Mouse (Mus musculus) Patski (cell line): Measurements from ENCODE around the gene Fgd2. TPM values are rescaled to one million over a fixed set of nuclear protein-coding genes. Genes with fewer than 3 reads are reported as not detected.

Experiments used
- ATAC-seq: fragments of 100-300 bp; one replicate; pipeline ENCODE4 v1.8.0; 2021
- CTCF ChIA-PET: fragments of 350-600 bp; sonication (Branson Sonifier 250); formaldehyde crosslinking; loops from one replicate; lab custom pipeline; 2022; ENCODE audit warnings: inconsistent platforms; lab: Charles Lee
- POLR2A ChIA-PET: fragments of 350-600 bp; sonication (Branson Sonifier 250); formaldehyde crosslinking; loops from one replicate; lab custom pipeline; 2022; ENCODE audit warnings: antibody characterized with exemption, inconsistent platforms; lab: Charles Lee
- DNase-seq: peaks from one replicate; pipeline ENCODE4 v3.0.0-alpha.2; 2011; ENCODE audit warnings: low read depth, low spot score
- H3K27me3 ChIP-seq: fragments of 371-371 bp; one replicate; pipeline ENCODE4 v1.5.1; 2021
- CTCF ChIP-seq: fragments of 100-300 bp; IDR thresholded peaks from one replicate; pipeline ENCODE4 v1.5.1; 2021
- in situ Hi-C: fragments of 300-500 bp; cut with MboI; formaldehyde crosslinking; loops from 3 replicates; pipeline ENCODE4 v1.11.1; 2018; ENCODE audit warnings: low pct_unique_long_range_greater_than_20kb, mixed read lengths
- polyA plus RNA-seq: library from polyadenylated mRNA; unstranded; gene quantifications from one replicate; pipeline ENCODE4 v1.2.3, GENCODE M21; 2021

The Fgd2 gene
- polyA plus RNA-seq, 1 experiment from 2014 or later, result 0.46 TPM

DNA sequence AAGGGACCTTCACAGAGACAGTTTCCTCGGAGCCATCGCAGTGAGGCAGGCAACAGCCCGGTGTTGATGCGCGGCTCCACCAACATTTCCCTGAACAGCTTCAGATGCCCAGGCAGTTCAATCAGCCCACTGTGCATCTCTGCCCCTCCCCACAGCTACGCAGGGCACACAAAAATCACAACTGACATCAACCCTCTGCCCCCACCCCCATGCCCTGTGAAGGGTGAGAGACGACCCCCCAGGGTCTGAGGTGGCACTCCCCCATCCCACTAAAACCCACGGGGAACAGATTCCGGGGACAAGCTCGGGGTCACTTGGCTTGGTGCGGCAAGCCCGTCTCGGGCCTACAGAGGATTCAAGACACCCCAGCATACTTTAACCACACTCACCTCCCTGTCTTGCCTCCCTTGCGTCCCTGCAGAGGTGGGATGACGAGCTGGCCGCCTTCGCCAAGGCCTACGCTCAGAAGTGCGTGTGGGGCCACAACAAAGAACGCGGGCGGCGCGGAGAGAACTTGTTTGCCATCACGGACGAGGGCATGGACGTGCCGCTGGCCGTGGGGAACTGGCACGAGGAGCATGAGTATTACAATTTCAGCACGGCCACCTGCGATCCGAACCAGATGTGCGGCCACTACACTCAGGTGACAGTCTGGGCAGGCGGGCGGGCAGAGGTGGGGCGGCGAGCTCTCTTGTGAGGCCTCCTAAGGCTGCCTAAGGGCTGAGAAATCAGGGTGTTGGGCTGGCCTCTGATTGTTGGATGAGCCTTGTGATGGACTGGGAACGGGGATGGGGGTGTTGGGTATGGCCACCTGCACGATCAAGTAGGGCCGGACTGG, 38.7 kb upstream of the Fgd2 start:
- in situ Hi-C loops, result no loop called here
- no peak for DNase-seq
- ATAC-seq, result no peak
- ChIA-PET POLR2A (interaction anchor here (0.8 kb wide), 1 partner anchor 25 kb away, joined by 3 read pairs; no protein-coding TSS in a partner anchor), CTCF (interaction anchor here (0.8 to 1.4 kb wide), 2 partner anchors 8 to 15 kb away, joined by 3 read pairs; no protein-coding TSS in a partner anchor)
- no peaks in the 10 kb centered on the region for H3K27me3 ChIP-seq
- no peak for TF ChIP-seq CTCF

DNA sequence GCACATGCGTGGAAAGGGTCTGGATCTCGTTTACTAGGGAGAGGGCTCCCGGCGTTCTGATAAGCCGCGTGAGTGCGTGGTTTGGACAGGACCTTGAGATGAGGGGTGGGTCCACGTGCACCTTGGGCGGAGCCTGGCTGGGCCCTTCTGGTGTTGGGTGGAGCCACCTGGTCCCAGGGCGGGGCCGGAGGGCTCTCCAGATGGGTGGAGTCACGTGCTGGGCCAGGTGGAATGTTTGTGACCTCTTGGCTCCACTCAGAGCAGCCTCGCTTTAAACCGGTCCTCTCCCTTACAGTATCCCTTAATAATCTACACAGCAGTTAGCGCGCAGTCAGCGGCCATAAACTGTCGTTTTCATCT, 38.1 kb upstream of the Fgd2 start:
- DNase-seq (no peak), ATAC-seq (no peak)
- CTCF ChIA-PET, result no interaction called here
- POLR2A ChIA-PET, result no interaction called here
- H3K27me3 ChIP-seq, result no peaks in the 10 kb centered on the region
- in situ Hi-C loops, result no loop called here
- TF ChIP-seq CTCF, result no peak

DNA sequence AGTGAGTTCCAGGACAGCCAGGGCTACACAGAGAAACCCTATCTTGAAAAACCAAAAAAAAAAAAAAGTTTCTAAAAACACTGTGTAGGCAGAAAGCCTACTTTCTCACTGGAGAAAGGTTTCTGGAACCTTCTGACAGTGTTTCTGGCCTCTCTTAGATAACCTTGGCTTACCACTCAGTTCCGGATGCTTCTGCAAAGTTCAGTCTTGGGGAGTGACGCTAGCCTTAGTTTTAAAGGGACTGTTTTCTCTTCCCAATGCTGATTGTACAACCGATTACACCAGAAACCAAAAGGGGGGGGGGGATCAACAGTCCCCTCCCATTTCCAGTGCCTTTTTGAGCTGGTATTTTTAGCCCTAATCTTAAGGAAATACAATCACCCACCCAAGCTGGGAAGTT, 37.1 kb upstream of the Fgd2 start:
- no peak for TF ChIP-seq CTCF
- ATAC-seq (no peak), DNase-seq (no peak)
- in situ Hi-C loops, result no loop called here
- POLR2A ChIA-PET, result no interaction called here
- CTCF ChIA-PET, result no interaction called here
- no peaks in the 10 kb centered on the region for H3K27me3 ChIP-seq

DNA sequence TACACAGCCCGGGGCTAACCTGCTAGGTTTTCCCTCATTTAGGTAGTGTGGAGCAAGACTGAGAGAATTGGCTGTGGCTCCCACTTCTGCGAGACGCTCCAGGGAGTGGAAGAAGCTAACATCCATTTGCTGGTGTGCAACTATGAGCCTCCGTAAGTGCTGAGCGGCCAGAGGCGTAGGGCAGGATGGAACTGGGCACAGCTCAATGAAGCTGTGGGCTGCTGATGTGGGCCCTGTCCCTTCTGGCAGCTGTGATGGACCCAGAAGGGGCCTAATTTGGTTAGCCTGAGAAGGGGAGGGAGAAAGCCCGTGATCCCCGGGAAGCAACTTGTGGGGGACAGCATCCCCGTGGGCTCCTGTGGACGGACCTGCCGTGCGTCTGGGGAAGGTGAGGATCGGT, 34.9 kb upstream of the Fgd2 start:
- DNase-seq (no peak), ATAC-seq (no peak)
- ChIA-PET CTCF (no interaction called here), POLR2A (no interaction called here)
- no peaks in the 10 kb centered on the region for H3K27me3 ChIP-seq
- in situ Hi-C loops, result no loop called here
- no peak for TF ChIP-seq CTCF

DNA sequence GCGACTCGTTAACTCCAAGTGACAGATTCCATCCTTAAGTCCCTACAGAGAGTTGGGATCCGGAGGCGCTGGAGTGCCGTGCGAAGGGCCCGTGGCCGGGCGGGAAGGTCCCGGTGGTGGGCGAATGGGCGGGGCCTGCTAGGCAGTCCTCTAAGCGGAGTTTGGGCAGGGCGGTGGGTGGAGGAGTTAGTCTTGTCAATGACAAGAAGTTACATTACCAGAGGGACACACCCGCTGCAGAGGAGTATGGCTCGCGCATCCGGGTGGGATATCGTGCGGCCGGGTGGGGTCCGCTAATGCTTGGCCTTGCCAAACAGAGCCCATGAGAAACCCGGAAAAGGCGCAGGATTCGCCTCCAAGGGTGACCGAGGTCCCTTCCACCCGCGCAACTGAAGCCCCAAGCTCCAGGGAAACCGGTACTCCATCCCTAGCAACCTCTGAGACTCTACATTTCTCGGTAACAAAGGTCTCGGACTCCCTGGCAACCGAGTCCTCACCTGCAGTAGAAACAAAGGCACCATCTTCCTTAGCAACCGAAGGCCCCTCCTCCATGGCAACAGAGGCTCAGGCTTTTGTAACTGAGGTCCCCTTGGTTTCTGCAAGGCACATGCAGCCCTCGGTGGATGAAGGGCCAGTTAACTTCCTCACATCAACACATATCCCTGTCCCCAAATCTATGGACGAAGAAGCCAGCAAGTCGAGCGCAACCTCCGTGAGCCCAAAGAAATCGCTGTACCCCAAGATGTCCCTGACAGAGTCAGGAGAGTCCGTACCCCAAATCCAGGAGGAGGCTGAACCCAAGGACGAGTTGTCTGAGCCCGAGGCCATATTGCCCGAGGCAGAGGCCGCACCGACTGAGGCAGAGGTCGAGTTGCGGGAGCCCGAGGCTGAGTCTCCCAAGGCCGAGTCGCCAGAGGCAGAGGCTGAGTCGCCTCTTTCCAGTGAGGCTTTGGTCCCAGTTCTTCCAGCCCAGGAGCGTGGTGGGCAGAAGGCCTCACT, 33.9 kb upstream of the Fgd2 start:
- no peaks in the 10 kb centered on the region for H3K27me3 ChIP-seq
- ATAC-seq (no peak), DNase-seq (no peak)
- no peak for TF ChIP-seq CTCF
- ChIA-PET POLR2A (no interaction called here), CTCF (interaction anchor here (1.0 kb wide), 1 partner anchor 21 kb away, joined by 3 read pairs; no protein-coding TSS in a partner anchor)
- in situ Hi-C loops, result no loop called here

DNA sequence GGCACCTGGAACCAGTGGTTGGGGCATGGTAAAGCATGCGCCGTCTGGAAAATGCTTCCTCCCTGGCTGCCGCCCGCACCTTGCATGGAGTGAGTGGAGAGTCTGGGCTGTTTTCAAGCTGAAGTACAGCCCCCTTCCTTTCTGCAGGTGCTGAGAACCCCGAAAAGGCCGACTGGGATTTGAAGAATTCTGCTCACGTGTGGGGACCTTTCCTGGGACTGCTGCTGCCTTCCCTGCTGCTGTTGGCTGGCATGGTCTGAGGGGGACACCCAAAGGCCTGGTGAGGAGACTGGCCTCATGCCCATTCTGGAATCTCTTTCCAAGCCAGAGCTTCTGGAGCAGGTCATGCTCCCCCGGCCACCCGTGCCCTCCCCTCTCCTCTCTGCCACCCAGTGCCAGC, 33.0 kb upstream of the Fgd2 start:
- no peaks in the 10 kb centered on the region for H3K27me3 ChIP-seq
- ChIA-PET CTCF (interaction anchor here (0.8 to 1.3 kb wide), 3 partner anchors 12 to 59 kb away, joined by 3 read pairs; partner anchors contain the start of gene BC004004), POLR2A (no interaction called here)
- no peak for TF ChIP-seq CTCF
- no peak for ATAC-seq
- in situ Hi-C loops, result no loop called here
- DNase-seq, result no peak

DNA sequence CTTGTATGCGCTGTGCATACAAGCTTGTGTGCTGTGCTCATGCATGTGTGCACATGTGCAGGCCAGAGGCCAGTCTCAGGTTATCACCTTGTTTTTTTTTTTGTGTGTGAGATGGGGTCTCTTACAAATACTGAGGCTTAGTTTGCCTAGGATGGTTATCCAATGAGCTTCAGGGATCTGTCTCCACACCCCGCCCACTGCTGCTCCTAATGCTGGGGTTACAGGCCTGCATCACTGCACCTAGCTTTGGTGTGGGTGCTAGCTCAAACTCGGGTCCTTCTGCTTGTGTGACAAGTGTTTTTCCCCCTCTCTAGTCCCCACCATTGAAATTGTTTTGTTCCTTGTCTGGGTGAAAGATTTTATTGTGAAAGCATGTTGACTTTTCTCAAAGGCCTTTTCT, 30.5 kb upstream of the Fgd2 start:
- ChIA-PET POLR2A (interaction anchor here (0.5 to 2.8 kb wide), 2 partner anchors 17 to 290 kb away, joined by 4 to 11 read pairs; partner anchors contain the start of gene Mtch1), CTCF (interaction anchor here (0.7 to 1.6 kb wide), 4 partner anchors 9 to 70 kb away, joined by 3 to 5 read pairs (median 4); partner anchors contain the start of gene BC004004)
- no peak for TF ChIP-seq CTCF
- DNase-seq, result no peak
- no peak for ATAC-seq
- in situ Hi-C loops, result no loop called here
- no peaks in the 10 kb centered on the region for H3K27me3 ChIP-seq

DNA sequence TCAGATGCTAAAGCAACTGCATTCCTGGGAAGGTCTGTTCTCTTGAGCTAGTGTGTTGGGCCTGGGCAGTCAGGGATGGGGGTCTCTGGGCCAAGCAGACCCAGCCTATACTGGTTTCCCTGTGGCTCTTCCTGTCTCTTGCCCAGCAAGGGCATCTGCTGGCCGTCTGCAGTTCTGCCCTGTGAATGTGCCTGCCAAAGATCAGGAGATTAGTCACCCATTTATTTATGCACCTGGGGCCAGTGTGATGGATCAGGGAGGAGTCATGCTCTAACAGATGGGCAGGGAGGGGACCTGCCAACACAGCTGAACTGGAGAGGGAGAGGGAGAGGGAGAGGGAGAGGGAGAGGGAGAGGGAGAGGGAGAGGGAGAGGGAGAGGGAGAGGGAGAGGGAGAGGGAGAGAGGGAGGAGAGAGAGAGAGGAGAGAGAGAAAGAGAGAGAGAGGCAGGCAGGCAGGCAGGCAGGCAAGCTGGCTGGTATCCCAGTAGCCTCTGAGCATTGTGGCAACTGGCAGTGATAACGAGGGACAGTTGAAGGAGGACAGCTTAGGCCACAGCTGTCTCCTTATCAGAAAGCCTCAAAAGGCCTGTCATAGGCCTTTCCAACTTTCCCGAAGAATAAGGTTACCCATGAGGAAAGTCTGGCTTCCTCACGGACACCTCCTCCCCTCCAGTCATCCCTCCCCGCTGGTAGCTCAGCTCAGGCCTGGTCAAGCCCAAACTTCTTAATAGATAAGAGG, 29.9 kb upstream of the Fgd2 start:
- no peak for TF ChIP-seq CTCF
- DNase-seq (no peak), ATAC-seq (no peak)
- in situ Hi-C loops, result no loop called here
- CTCF ChIA-PET, result interaction anchor here (0.8 to 1.6 kb wide), 4 partner anchors 9 to 62 kb away, joined by 3 to 5 read pairs (median 4); partner anchors contain the start of gene BC004004
- no peaks in the 10 kb centered on the region for H3K27me3 ChIP-seq
- POLR2A ChIA-PET, result interaction anchor here (0.5 to 2.8 kb wide), 2 partner anchors 17 to 290 kb away, joined by 4 to 11 read pairs; partner anchors contain the start of gene Mtch1

DNA sequence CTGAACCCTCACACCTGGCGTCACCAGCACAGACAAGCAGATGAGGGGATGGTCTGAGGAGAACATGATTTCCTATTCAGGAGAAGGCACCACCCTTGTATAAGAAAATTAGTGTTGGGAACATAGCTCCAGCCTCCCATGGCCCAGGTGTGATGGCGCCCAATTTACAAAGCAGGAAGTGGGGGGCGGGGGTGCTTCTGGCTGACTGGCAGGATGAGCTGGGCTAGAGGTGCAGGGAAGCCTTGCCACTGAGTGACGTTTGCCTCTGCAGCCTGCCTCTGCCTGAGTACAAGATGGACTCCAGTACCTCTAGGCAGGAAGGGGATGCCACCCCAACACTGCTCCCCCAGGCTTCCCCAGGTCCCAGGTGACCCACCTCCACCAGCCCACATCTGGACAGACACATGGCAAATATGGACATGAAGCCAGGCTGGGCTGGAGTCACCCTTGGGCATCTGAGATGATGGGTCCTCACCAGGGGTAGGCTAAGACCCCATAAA, 28.5 kb upstream of the Fgd2 start:
- DNase-seq (no peak), ATAC-seq (no peak)
- no peak for TF ChIP-seq CTCF
- ChIA-PET CTCF (interaction anchor here (1.1 kb wide), 1 partner anchor 65 kb away, joined by 5 read pairs; no protein-coding TSS in a partner anchor), POLR2A (no interaction called here)
- no peaks in the 10 kb centered on the region for H3K27me3 ChIP-seq
- in situ Hi-C loops, result no loop called here
